Mouse (Mus musculus) liver, adult (tissue): ENCODE measurements around the gene Prkaca.

ENCODE experiments used
- GATA4 ChIP-seq: IDR thresholded peaks from 2 replicates; pipeline ENCODE4 v1.6.1; 2014; ENCODE audit warnings: mild to moderate bottlenecking, low read length; ENCODE audit not compliant: insufficient replicate concordance

Prkaca gene

DNA sequence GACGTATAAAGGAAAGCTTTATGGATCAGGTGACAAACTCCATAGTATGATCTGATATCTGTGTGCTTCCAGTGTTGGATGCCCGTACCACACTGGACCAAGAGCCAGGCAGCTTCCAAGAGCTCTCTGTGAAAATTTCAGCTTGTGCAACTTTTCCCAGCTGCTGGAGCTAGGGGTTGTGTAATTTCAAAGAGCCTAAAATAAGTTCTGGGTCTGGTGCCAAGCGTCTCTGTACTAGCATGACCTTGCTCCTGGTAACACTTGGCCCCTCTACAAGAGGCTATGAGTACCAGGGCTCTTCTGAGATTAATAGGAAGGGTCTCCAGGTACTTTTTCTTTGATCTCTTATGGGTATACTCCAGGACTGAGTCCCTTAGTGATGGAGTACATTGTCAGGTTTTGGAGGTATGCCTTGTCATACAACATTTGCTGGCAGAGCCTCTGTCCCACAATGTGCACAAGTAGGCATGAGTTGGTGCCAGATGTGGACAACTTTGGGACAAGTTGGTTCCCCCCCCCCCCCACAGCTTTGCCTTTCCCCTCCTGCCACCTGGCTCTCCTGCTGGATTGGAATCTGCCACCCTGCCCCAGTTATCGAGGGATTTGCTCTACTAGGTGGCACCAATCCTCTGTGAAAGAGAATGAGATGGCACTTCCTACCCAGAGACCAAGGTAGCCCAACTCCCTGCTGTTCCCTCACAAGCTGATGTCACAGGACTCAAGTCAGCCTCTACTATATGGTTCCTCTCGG lies 8.6 kb upstream of the Prkaca start:
- no peak for TF ChIP-seq GATA4

DNA sequence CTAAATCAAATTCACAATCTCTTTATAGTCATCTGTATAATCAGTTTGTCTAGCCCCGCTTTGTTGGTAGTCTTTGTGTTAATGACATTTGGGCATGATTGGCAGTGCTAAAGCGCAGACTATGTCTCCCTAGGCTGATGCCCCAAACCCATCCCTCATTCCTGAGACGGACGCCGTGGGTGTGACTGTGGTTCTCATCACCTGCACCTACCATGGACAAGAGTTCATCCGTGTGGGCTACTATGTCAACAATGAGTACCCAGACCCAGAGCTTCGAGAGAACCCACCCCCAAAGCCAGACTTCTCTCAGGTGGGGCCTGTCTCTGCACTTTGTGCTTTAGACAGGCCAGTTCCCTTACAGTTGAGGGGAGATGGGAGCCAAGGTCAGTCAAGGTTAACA lies 5.1 kb upstream of the Prkaca start:
- no peak for TF ChIP-seq GATA4

DNA sequence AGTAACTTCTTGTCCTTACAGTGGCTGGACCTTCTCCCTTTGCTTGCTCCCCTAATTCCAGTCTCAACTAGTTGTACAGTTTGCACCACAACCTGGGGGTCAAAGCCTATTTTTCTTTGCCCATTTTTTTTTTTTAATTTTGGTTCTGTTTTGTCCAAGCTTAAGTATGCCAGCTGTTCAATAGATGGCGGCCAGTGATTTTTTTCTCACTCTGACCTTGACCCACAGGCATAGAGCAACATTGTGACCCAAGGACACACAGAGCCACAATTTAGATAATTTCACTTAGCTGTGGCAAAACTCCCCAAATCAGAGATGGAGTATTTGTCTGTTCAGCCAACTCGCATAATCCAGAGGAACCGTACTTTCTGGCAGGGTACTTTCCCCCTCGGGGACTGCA lies 1.7 kb upstream of the Prkaca start:
- TF ChIP-seq GATA4 = no peak

DNA sequence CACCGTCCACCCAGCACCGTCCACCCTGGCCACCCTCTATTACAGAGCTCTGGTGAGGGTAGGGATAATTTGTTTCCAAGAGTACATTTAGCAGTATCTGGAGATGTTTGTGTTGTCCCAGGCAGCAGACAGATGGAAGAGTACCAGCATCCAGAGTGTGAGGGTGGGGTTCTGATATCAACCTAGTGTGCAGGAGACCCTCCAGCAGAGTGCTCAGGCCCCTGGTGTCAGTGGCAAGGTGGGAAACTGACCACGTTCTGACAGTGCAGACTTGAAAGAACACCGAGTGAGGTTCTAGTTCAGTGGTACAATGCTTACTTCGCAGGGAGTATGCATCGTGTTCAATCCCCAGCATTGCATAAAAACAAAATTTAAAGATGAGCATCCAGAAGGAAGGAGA lies 1.1 kb upstream of the Prkaca start:
- TF ChIP-seq GATA4 = no peak

DNA sequence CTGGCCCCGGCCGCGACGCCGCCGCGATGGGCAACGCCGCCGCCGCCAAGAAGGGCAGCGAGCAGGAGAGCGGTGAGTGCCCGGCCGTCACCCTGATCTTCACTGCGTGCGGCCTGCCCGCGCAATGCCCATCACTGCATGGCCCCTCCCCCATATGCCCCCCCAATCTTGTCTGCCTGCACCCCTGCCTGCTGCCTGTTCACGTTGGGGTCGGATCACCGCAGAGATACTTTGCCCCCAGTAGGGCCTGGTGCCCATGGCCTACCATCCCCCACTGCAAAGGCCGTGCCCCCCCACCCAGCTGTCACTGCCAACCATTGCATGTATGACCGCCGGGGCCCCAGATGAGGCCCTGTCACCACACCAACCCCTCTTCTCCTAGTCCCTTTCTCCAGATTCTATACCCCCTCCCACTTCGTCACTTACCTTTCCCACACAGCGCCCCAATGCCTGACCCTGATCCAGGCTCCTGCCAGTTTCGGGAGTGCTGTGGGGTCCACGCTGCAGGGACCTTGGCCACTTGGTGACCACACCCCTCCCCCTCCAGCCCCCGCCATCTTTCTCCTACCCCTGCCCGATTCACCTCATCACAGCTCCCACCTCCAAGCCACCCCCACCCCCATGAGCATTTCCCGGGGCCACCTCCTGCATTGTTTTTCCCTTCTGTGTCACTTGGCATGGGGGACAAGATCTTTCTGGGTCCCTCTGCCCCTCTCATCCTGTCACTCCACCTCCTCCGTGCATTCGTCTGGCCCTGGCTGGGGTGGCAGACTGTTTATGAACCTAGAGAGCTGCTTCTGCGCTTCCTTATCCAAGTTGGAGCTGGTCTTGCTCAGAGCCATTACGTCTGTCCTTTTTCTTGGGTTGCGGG lies 603 bp downstream of the Prkaca start:
- TF ChIP-seq GATA4 = no peak

DNA sequence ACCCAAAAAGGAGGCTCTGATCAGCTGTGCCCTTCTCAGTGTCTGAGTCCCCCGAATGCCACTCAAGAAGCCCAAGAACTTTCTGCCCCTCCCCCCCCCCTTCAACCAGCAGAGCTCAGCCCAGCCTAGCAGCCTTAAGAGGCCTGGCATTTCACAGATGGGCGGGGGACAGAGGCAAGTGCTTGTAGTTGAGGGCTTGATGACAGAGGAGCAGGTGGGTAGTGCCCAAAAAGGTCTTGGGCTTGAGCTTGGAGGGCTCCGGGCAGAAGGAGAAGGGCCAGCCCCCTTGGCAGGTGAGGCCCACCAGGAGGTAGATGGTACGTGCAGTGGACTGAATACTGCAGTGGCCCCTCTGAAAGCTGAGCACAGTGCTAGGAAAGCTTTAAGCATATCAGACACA lies 1.7 kb downstream of the Prkaca start:
- no peak for TF ChIP-seq GATA4

DNA sequence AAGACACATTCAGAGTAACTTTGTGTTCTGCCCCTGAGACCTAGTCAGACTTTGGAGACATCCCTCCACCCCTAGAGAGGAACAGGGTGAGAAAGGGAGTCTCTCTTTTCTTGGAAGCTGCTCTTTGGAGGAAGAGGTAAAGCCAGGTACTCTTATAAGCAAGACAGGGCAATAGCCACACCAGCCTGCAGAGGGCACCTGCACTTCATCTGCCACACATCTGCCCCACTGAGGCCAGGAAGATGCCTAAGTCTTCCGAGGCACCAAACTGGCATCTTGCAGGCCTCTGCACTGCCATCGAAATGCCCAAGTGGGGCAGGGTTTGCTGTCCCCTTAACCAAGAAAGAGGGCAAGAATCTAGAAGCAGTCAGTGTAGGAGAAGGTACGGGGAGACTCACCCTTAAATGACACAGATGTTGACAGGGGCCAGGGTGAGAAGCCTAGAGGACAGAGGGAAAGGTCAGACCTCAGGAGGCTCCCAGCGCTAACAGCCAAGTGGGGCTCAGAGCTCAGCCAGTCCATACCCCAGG lies 3.4 kb downstream of the Prkaca start:
- no peak for TF ChIP-seq GATA4

DNA sequence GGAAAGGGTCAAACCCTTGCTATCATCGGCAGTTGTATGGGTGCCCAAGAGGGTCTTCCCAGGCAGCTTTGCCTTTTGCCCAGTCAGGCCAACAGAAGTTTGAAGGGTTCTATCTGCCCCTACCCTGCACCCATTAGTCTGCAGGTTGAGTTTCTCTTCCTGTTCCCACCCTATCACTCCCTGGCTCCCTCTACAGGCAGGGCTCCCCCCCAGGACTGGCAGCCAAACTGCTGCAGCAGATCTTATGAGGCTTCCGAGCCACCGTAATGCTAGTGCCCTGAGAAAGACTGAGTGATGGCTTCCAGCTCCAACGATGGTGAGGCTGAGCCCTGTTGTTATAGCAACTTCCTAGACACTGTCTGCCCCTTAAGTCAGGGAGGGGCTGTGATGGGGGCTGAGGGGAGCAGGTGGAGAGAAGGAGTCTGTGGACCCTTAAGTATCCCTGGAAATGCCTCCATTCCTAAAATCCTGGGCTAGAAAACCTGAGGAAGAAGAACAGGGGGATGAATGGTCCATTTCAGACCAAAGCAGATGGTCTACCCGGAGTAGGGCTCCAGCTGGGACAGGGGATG lies 4.1 kb downstream of the Prkaca start:
- no peak for TF ChIP-seq GATA4

DNA sequence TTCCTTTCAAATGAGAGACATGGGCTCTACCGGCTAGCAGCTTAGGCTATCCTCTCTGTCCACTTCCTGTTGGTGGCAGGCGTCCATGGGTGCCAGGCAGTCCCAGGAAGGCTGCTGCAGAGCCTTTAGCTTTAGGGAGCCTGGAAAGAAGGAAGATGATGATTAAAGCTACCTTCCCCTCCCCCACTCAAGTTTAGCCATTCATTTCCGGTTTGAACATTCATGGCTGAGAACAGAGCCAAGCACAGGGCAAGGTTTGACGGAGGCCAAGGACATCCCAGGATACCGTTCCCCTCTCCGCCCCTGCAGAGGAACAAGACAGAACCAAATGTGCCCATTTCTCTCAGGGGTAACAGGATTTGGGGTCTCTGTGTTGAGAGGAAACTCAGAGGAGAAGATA lies 4.9 kb downstream of the Prkaca start:
- TF ChIP-seq GATA4 = peak; percentile 15; the same call in 1 of the 2 replicates

DNA sequence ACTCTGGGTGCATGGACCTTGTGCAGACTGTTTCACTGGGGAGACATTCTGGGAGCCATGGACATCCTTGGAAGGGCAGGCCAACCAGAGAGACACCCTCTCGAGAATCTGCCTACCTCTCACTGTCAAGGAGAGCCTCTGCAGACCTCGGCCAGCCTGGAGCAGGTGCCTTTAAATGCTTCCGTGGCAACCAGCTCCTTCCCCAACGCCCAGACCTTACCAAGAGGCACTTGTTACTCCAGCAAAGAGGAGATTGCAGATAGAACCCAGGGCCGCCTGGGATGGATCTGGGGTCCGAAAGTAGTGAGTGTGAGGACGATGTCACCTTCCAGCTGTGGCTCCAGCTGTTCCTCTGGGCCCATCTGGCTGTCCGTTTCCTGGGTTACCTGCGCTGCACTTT lies 5.4 kb downstream of the Prkaca start:
- no peak for TF ChIP-seq GATA4

DNA sequence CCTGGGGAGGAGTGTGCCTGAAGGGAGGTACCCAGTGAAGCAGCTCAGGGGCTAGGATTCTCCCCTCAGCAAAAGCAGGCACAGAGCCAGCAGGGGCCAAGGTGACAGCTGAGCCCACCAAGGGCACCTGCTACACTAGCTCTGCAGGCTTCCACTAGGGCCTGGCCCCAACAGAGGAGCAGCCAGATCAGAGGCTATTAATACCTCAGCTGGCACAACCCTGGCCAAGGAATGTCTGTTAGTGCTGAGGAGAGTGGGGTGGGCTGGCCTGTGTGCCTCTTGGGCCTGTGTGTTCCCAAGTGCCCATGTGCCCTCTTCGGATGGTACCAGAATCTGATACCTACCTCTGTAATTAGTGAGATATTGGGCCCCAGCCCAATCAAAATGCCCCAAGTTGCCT lies 7.5 kb downstream of the Prkaca start:
- TF ChIP-seq GATA4 = no peak

DNA sequence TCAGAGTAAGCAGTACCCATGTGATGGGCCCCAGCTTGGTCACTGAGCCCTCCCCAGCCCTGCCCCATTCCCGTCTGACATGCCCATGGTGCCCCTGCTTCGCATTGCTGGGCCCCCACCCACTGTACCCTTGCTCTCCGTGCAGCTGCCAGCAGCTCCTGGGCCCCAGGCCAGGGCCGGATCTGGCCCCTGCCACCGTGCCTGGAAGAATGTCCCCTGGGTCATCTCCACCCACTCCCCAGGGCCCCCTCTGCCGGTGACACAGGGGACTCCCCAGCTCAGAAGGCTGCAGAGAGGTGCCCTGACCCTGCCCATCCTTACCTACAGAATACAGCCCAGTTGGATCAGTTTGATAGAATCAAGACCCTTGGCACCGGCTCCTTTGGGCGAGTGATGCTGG lies 8.1 kb downstream of the Prkaca start:
- TF ChIP-seq GATA4 = no peak

DNA sequence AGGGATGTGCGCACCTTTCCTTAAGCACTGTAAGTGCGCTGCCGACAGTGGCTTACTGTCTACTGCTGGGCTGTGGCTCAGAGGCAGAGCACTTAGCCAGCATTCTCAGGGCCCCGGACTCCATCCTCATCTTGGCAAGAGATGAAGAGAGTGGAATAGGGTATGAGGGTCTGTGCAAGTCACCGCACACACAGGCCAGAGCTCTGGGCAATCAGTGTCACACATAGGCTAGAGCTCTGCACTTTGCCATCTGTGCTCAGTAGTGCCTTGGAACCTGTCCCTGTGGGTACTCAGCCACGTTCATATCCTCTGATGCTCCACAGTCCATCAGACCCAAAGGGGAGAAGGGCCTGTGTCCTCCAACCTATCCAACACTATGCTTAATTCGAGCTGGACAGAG lies 8.7 kb downstream of the Prkaca start:
- no peak for TF ChIP-seq GATA4

DNA sequence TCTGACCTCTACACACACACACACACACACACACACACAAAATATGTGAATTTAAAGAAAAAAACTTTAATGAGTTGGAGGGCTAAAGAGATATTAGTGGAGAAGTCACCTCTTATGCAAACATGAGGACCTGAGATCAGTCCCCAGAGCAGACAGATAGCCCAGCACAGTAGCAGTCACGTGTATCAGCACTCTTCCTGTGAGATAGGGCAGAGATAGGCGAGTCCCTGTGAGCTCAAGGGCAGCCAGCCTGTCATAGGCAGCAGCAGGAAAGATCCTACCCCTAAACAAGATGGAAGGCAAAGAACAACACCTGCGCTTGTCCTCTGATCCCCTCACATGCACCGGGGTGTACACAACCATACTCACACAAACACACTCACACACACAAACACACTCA lies 9.7 kb downstream of the Prkaca start:
- TF ChIP-seq GATA4 = no peak

DNA sequence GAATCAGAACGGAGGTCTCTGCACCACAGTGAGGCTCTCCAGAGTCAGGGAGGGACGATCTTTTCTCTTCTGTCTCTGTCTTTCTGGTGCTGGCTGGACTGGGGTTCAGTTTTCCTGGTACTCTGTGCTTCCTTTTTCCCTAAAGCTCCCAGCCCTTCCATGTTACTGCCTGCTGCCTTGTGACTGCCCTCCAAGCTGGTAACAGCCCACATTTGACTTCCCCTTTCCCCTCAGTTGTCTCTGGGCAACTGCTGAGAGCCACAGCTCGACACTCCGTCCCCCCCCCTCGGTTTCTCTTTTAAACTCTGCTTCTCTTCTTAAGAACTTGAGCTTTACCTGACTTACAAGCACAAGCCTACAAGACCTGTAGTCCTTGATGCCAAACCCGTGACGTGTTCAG lies 16.4 kb downstream of the Prkaca start:
- no peak for TF ChIP-seq GATA4

DNA sequence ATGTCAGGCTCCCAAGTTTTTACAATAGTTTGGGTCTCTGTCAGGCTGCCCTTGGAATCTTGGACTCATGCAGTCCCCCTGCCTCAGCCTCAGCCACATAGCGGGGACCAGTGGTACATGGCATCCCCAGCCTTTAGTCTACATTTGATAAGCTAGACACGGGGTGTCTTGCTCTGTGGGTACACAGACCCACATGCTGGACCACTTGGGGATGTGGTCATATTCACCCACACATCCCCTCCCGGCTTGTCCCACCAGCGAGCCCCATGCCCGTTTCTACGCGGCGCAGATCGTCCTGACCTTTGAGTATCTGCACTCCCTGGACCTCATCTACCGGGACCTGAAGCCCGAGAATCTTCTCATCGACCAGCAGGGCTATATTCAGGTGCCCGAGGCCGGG lies 17.4 kb downstream of the Prkaca start:
- no peak for TF ChIP-seq GATA4
